Mouse (Mus musculus): Measurements from ENCODE around the gene Mpnd. TPM values are rescaled to one million over a fixed set of nuclear protein-coding genes. Genes with fewer than 3 reads are reported as not detected.

Mpnd gene
- total RNA-seq, 2 experiments from 2014 or later: 102 to 120 TPM

DNA sequence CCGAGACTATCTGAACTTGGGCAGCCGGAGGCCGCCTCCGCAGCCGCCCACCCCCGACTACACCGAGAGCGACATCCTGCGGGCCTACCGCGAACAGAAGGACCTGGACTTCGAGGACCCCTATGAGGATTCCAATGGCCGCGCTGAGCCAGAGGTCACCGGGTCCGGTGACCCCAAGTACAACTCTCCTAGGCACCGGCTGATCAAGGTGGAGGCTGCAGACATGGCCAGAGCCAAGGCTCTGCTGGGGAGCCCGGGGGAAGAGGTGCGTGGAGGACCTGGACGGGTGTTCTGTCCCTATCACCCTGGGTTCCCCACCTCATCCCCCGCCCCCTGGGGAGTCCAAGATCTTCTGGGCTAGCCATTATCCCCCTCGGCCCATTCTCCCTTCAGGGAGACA lies 34.1 kb upstream of the Mpnd start:
- DNase-seq (ENCODE audit: low spot score in 2 of 2): no peak
- intact Hi-C loops (cut with DNase I): no loop called here

DNA sequence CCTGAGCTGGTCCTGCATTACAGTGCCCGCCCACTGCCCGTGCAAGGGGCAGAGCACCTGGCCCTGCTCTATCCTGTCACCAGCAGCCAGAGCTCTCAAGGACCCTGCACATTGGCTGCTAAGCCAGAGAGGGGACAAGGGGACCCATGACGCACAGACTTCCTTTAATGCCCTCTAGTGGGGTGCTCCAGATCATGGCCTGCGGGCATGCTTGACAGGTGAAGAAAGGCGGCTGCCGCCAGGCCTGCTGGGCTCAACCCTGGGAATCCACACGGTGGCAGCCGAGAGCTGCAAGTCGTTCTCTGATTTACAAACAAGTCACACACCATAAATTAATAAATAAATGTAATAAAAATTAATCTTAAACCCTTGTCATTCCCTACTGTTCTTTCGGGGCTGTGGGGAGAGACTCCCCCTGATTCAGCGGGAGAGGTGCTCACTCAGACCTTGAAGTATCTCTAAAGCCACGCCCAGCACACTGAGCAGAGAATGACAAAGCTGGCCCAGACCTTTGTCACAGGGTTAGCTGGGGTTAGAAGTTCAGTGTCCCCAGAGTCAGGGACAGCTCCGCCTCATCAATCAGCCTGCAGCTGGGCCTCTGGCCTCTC lies 29.2 kb upstream of the Mpnd start:
- intact Hi-C loops (cut with DNase I): no loop called here
- DNase-seq (ENCODE audit: low spot score in 2 of 2): peak; percentile 76 to 81

DNA sequence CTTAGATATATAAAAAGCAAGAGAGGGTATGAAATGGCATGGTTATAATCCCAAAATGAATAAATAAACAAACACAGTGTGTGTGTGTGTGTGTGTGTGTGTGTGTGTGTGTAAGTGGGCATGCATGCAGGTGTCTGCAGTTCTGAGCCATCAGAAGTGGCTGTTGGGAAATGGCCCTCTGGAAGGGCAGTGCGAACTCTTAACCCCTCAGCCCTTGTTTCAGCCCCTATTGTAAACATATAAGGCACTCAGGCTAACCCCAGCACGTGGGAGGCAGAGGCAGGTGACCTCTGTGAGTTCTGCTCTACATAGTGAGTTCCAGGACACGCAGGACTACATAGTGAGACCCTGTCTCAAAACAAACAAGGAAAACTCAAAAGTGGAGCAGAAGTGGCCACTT lies 28.2 kb upstream of the Mpnd start:
- no peak for DNase-seq (ENCODE audit: low spot score in 2 of 2)
- intact Hi-C loops (cut with DNase I): no loop called here

DNA sequence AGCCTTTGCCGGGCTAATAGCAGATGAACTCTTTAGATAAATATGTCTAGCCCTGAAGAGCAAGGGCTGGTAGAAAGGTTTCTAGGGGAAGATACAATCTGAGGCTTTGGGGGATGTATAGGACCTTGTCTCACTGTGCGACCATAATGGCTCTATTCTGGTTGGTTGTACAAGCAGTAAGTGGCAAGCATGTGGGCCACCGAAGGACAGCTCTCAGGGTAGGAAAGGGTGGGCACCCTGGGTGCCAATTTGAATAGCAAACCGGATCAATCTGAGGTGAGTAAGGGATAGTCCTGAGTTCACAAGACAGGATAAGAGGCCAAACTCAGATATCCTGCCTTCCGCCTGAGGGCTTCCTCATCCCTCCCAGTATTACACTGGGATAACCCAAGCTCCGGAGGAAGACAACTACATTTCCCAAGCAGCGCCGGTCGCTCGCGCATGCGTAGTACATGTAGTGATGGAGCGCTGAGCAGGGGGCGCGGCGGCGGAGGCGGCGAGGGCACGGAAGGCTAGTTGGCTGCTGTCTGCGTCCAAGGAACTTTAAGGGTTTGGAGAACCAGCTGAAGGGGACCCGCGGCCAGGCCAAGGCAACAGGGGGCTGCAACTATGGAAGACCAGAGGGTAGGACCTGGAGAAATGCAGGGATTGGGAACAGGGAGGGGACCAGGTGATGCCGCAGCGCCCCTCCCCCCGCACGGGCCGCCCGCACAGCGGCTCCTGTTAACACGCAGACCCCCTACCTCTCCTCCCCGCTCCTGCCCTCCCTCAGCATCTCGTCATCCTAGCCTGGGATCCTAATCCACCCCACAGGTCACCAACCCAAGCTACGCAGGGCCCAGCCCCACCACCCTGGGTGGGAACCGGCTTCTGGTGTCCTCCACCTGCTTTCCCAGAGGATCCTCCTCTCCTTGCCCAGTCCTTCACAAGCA lies 19.2 kb upstream of the Mpnd start, which contains the start of gene Fsd1:
Fsd1 (plus strand) TSS at position 480 of the 932 bp plus-strand sequence.
- intact Hi-C loops (cut with DNase I): no loop called here
- DNase-seq (ENCODE audit: low spot score in 2 of 2): peak; percentile 87 to 89

DNA sequence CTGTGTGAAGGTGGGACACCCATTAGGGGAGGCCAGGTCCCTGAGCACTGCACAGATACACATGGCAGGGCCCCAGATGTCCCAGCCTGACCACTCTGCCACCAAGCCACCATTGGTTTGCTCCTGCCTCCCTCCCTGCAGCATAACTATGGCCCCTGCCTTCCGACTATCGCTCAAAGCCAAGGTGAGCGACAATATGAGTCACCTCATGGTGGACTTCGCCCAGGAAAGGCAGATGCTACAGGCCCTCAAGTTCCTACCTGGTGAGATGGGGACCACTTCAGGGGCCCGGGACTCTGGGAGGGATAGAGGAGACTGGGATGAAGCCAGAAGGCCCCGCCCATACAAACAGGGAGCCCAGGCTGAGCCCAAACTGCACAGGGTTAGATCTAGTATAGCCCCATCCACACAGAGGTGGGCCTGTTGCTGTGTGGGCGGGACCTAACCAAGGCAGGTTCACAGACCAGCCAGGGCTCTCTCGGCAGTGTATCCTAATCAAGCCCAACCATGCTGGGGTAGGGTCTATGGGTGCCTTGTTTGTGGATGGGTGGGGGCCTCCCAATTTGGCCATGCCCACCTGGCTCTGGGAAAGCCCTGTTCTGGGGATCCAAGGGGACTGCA lies 15.1 kb upstream of the Mpnd start:
- intact Hi-C loops (cut with DNase I): no loop called here
- no peak for DNase-seq (ENCODE audit: low spot score in 2 of 2)

DNA sequence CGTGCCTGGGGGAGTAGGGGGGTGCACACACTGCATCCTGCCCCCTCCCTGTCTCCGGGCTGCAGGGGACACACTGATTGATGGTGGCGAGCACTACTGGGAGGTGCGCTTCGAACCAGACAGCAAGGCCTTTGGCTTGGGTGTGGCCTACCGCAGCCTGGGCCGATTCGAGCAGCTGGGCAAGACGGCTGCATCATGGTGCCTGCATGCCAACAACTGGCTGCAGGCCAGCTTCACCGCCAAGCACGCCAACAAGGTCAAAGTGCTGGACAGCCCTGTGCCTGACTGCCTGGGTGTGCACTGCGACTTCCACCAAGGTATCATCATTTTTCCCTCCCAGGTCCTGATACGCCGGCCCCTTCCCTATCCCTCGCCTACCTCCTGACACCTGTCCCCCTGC lies 9.5 kb upstream of the Mpnd start:
- intact Hi-C loops (cut with DNase I): no loop called here

DNA sequence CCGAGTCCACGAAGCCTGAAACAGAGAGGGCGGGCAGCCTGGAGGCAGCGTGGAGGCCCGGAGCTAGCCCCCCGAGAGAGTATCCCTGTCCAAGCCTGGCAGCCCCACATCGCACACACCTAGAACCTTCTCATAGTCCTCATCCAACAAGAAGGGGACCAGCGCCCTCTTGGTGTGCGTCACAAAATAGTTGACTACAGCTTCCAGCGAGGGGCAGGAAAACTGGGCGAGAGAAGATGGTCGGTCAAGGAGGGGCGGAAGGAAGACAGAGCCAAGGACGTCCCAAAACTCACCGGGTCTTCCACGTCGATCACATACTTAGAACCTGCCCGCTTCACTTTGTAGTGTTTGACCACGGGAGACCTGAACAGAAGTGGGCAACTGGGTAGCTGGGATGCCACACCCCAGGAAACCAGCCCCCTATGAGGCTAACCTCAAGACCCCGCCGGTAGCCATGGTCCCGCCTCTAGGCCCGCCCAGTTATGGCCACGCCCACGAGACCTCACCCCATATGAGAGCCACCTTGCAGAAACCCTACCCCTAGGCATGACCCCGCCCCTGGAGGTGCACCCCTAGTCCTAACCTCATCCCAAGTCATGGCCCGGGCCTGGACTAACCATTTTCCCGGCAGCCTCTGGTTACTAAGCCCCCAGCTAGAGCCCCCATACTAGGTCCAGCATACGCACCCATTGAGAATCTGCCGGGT lies 5.6 kb upstream of the Mpnd start:
- no peak for DNase-seq (ENCODE audit: low spot score in 2 of 2)
- intact Hi-C loops (cut with DNase I): no loop called here

More for the DNA sequence above, 9.5 kb upstream of the Mpnd start:
- no peak for DNase-seq (ENCODE audit: low spot score in 2 of 2)

DNA sequence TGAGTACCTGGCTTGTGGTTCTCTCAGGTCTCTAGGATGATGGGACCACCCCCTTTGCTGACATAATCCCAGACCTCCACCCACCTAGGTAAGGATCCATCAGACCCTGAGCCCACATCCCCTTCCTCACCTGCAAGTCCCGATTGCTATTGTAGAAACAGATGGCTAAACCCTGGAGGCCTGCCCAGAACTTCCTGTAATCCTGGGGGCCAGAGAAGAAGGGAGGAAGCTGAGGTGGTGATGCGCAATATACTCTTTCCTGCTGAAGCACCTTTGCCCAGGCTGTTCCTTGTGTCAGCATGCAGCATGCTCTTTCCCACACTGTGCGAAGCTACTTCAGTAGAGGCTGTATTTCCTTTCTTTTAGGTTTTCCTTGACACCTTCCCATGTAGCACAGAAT lies 2.5 kb upstream of the Mpnd start:
- intact Hi-C loops (cut with DNase I): no loop called here
- DNase-seq (ENCODE audit: low spot score in 2 of 2): no peak

DNA sequence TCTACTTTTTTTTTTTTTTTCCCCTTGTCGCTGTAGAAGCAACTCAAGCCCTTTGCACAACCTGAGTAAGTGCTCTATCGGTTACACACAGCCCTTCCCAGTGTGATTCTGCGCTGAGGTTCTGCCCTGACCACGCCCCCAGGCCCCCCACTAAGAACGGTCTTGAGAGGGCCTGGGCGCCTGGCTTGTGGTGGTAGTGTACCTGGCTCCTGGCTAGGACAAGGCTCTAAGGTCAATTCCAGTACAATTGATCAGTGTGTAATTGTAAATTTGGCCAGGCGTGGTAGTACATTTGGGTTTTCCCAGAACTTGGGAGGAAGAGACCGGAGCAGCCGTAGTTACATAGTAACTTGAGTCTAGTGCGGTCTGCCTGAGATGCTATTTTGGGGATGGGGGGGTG lies 1.4 kb downstream of the Mpnd start:
- DNase-seq (ENCODE audit: low spot score in 2 of 2): no peak
- intact Hi-C loops (cut with DNase I): no loop called here

DNA sequence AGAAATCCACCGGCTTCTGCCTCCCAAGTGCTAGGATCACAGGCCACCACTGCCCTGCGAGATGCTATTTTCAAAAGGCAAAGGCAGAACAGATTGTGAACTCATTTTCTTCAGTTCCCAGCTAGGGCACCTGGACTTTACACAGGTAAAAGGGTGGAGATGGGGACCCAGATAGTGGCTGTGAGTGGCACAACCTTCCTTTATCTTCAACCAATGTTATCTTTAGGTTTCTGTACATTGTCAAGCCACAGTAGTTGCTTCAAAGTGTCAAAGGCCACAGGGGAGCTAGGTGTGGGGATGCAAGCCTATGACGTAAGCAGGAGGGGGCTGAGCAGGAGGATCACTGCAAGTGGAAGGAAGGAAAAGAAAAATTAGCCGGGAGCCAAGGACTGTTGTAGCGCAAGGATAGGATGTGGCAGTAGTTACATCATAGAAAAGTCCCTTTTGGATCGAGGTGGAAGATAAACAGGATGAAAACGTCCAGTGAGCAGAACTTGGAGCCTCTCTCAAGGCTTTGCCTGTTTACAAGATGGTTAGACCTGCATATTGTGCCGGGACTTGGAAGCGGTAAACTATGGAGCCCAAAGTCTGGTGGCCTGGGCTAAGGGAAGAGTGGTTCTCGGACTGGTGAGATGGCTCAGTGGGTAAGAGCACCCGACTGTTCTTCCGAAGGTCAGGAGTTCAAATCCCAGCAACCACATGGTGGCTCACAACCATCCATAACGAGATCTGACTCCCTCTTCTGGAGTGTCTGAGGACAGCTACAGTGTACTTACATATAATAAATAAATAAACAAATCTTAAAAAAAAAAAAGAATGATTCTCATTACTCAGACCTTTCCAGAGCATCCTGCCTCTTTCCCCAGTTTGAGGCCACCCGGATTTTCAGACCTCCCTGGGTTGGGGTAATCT lies 2.2 kb downstream of the Mpnd start:
- no peak for DNase-seq (ENCODE audit: low spot score in 2 of 2)
- intact Hi-C loops (cut with DNase I): no loop called here

DNA sequence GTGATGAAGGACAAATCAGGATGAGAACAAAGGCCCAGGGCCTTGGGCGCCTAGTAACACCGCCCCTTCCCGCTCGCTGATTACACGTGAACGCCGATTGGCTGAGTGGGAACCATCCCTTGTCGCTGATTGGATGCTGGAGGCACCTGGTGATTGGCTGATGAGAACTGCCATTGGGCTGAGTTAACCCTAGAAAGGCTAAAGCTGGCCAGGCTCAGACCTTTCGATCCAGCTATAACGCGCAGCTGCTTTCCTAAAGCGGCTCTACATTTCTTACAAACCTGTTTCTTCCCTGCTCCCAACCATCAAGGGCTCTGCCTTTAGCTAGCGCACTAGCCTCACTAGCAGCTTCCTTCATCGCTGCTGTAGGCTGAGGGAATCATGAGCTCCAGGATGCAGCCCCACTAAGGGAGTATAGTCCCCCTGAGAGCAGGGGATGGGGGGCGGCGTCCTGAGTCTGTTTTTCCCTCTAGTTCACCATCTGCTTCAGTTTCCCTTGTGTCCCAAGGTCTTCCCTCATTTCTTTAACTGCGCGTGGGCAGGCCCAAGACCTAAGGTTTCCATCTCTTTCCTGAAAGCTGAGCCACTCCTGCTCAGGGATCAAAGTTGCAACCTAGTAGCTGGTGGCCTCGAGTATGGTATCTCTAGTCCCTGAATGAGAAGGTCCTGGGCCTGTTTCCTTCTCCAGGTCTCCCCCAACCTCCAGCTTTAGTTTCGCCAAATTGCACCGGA lies 3.0 kb downstream of the Mpnd start:
- intact Hi-C loops (cut with DNase I): no loop called here
- DNase-seq (ENCODE audit: low spot score in 2 of 2): peak; percentile 97 to 98

DNA sequence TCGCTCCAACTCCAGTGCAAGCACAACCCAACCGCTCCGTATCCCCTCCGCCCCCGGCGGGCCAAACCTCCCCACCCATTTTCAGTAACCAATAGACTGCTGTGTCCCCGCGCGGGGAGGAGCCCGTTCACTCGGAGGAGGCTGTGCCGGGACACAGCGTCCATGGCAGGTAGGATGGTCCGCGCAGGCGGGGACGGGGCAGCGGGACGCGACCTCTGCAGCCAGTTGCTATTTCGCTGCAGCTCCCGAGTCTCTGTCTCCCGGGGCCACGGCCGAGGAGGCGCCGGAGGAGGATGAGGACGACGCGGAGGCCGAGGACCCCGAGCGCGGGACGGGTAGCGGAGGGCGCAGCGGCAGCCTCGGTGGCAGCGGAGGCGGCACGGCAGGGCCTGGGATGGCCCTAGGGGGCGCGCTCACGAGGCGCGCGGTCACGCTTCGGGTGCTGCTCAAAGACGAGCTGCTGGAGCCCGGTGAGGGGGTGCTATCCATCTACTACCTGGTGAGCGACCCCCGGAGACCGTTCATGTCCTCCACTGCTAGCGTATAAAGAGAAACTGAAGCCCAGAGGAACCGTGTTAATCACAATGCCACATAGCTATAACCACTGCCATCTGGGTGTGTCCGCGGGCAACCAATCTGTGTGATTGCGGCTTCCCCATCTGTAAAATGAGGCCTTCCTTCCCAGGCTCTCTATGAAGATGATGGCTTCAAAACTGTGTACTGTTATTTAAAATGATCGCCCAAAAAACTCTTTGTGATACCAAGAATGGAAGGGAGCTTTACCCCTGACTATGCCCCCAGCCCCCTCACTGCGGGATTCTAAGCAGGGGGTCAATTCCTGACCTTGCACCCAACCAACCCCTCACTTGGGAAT lies 3.8 kb downstream of the Mpnd start:
- DNase-seq (ENCODE audit: low spot score in 2 of 2): peak; percentile 93
- intact Hi-C loops (cut with DNase I): no loop called here

DNA sequence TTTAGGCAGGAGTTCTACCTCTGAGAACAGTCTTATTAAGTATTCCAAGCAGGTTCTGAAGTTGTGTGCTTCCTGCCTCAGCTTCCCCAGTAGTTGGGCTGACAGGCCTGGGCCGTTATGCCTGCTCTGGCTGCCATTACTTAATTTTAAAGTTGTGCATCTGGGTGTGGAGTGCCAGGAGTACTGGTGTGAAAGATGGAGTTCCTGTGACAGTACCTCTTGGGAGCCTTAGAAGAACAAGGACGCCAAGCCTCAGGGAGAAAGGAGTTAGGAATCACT lies 4.4 kb downstream of the Mpnd start:
- no peak for DNase-seq (ENCODE audit: low spot score in 2 of 2)
- intact Hi-C loops (cut with DNase I): no loop called here

DNA sequence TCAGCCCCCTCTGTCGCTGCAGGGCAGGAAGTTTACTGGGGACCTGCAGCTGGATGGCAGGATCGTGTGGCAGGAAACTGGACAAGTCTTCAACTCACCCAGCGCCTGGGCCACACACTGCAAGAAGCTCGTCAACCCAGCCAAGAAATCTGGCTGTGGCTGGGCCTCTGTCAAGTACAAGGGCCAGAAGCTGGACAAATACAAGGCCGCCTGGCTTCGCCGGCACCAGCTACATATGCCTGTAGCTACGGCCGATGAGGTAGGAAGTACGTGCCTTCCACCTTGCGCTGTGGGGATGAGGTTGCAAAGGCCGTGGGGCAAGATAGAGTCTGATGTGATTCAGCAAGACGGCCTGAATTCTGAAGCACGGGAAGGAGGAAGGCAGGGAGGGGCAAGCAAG lies 4.7 kb downstream of the Mpnd start:
- intact Hi-C loops (cut with DNase I): no loop called here
- no peak for DNase-seq (ENCODE audit: low spot score in 2 of 2)

DNA sequence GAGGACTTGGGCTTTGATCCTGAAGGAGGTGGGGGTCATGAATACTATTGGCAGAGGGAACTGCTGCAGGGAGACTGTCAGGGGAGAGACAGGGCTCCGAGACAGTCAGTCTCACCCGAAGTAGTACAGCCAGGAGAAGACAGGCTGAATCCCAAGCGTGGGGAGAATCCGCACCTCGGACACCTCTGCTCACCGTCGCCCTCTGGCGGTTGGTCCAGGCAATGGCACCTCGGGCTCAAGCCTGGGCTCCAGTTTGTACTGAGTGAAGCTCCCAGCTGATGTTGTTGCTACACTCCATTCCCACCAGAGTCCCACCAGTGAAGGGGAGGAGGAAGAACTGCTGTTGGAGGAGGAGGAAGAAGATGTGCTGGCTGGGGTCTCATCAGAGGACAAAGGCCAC lies 5.2 kb downstream of the Mpnd start:
- DNase-seq (ENCODE audit: low spot score in 2 of 2): peak; percentile 77 to 78
- intact Hi-C loops (cut with DNase I): no loop called here

DNA sequence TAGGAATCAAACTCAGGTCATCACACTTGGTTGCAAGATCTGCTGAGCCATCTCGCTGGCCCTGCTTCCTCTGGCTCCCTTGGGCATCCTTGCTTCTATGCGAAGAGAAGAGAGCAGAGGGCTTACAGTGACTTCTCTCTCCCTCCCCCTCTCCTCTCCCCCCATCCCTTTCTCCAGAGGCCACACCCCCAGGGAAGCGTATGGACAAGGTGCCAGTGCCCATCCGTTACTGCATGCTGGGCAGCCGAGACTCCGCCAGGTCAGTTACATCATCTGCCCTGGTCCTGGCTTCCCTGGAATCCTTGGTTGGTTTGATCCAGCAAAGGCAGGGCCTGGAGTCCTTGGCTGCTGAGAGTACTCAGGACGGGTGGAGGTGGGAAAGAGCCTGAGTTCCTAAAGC lies 5.9 kb downstream of the Mpnd start:
- intact Hi-C loops (cut with DNase I): no loop called here
- DNase-seq (ENCODE audit: low spot score in 2 of 2): no peak

DNA sequence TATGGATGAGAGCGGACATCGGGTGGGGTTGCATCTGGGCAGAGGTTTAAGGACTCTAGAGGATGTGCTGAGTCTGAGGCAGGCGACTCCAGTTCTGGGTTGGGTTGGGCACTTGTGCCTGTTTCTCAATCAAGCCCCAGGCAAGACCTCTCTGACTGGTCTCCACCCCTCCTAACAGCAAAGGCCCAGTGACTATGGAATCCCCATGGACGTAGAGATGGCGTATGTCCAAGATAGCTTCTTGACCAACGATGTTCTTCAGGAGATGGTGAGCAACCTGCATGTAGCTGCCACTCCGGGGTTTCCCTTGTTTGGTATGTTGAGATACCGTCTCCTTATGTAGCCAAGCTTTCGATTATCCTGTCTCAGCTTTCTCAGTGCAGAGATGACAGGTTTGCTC lies 9.8 kb downstream of the Mpnd start:
- DNase-seq (ENCODE audit: low spot score in 2 of 2): no peak
- intact Hi-C loops (cut with DNase I): no loop called here

DNA sequence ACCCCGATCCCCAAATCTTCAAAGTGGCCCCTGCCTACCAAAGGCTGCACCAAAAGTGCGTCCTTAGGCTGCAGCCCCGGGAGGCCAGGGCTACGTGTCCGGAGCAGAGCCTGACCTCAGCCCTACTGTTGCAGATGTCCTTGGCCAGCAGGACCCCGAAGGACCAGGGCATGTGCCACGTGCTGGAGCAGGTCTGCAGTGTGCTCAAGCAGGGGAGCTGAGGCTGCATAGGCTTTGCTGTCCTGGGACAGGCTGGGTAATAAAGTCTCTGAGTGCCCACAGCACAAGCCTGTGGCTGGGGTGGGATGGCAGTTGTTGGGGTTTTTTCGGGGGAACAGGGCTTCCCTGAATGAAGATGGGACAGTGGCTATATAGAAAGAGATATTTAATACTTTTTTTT lies 10.9 kb downstream of the Mpnd start:
- DNase-seq (ENCODE audit: low spot score in 2 of 2): no peak
- intact Hi-C loops (cut with DNase I): no loop called here
